Mouse (Mus musculus) intestine, postnatal 0 days (tissue): ENCODE data around the gene Scamp3. TPM values are rescaled to one million over a fixed set of nuclear protein-coding genes. Genes with fewer than 3 reads are reported as not detected.

Experiments used
- ATAC-seq: fragments of 200-750 bp; cut with Nextera tagmentation; 2 replicates; pipeline ENCODE4 v1.8.0; 2017; ENCODE audit warnings: mild to moderate bottlenecking, moderate TSS enrichment, moderate library complexity
- H3K27ac ChIP-seq: fragments of 300-500 bp; sonication (generic); 2 replicates; pipeline ENCODE4 v1.5.1; 2014; ENCODE audit warnings: mild to moderate bottlenecking, low read depth, low read length, moderate library complexity
- H3K27me3 ChIP-seq: fragments of 300-500 bp; sonication (generic); replicated peaks from 2 replicates; pipeline ENCODE4 v1.6.1; 2014; ENCODE audit warnings: low read length, mixed read lengths; ENCODE audit not compliant: control insufficient read depth, insufficient read depth
- H3K36me3 ChIP-seq: fragments of 300-500 bp; sonication (generic); 2 replicates; pipeline ENCODE4 v1.6.1; 2014; ENCODE audit warnings: mild to moderate bottlenecking, moderate library complexity; ENCODE audit not compliant: control insufficient read depth, insufficient read depth
- H3K4me1 ChIP-seq: fragments of 300-500 bp; sonication (generic); replicated peaks from 2 replicates; pipeline ENCODE4 v1.6.1; 2014; ENCODE audit warnings: antibody characterized with exemption, low read length, mixed read lengths; ENCODE audit not compliant: control insufficient read depth, insufficient read depth
- H3K4me2 ChIP-seq: fragments of 300-500 bp; sonication (generic); replicated peaks from 2 replicates; pipeline ENCODE4 v1.6.1; 2014; ENCODE audit warnings: low read depth, mild to moderate bottlenecking, moderate library complexity
- H3K4me3 ChIP-seq: fragments of 300-500 bp; sonication (generic); 2 replicates; pipeline ENCODE4 v1.5.1; 2014; ENCODE audit warnings: low read depth, low read length
- H3K9ac ChIP-seq: fragments of 300-500 bp; sonication (generic); 2 replicates; pipeline ENCODE4 v1.6.1; 2014; ENCODE audit warnings: mild to moderate bottlenecking, low read depth, low read length
- H3K9me3 ChIP-seq: fragments of 300-500 bp; sonication (generic); 2 replicates; pipeline ENCODE4 v1.6.1; 2016; ENCODE audit warnings: mixed run types; ENCODE audit not compliant: control insufficient read depth
- CTCF ChIP-seq: sonication (generic); IDR thresholded peaks from 2 replicates; pipeline ENCODE4 v1.5.1; 2016; ENCODE audit warnings: low read depth, mild to moderate bottlenecking, control low read depth, antibody characterized with exemption, moderate library complexity
- WGBS: fragments of 180-500 bp; shearing (Covaris S2); extraction: QIAGEN DNeasy Blood & Tissue Kit; methylation state at CpG from one replicate; pipeline ENCODE4 v1.1.7; 2014; 5-methylcytosine and 5-hydroxymethylcytosine counted together
- polyA plus RNA-seq: library from polyadenylated mRNA; unstranded; fragments of >200 nt; fragmentation: Nextera tagmentation; extraction: Ambion mirVana; gene quantifications from 2 replicates; pipeline ENCODE4 v1.2.1, GENCODE M21; 2015

Gene Scamp3
- polyA plus RNA-seq, 1 experiment from 2014 or later: 80.5 TPM

DNA sequence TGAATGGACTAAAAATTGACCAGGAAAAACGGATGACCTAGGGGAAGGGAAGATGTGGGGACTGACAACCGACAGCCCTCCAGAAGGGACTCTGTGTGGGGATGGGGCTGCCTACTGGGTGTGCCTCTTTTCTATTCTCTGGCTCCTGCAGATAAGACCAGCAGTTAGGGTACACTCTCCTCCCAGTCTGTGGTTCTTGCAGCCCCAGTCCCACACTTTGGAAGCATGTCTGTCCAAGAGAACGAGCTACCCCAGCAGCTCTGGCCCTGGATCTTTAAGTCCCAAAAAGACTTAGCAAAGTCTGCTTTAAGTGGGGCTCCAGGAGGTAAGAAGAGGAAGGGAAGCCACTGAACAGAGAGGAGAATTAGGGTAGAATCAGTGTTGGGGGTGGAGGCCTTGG, 41.3 kb upstream of the Scamp3 start, which contains the start of gene Pklr:
Gene Pklr (plus strand): TSS at position 185 of the 400 bp plus-strand sequence.
- no peaks in the 10 kb centered on the region for H3K27me3 ChIP-seq
- H3K4me3 ChIP-seq: peak within 1 kb of the TSS; percentile 45
- H3K27ac ChIP-seq: peak within 1 kb of the TSS; percentile 60
- no peak for TF ChIP-seq CTCF
- 35% methylated on average over 3 of the region's 3 CpGs for WGBS
- peak within 1 kb of the TSS; percentile 40; the same call in 1 of the 2 replicates for H3K9ac ChIP-seq
- no peaks in the 10 kb centered on the region for H3K9me3 ChIP-seq
- no peak for ATAC-seq
- H3K4me1 ChIP-seq: peaks cover 6% of the 10 kb centered on the region; the same call in 1 of the 2 replicates
- no peaks in the 10 kb centered on the region for H3K36me3 ChIP-seq
- peak within 1 kb of the TSS; percentile 68 for H3K4me2 ChIP-seq

DNA sequence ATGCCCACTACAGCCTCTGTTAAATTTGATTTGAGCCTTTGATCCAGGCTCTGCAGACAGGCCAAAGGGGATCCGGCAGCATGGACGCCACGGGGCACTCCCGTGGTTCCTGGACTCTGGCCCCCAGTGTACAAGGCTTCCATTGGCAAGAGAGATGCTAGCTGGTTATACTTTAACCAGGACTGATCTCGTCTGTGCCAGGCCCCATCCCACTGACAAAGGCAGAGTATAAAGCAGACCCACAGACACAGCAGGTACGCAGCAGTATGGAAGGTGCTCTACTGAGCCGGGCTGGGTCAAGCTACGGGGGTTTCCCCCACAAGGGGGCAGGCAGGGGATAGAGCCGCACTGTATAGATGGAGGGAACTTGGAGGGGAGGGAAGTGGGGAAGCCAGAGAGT, 40.9 kb upstream of the Scamp3 start:
- H3K27ac ChIP-seq: peak overlapping the region; percentile 60
- peak; percentile 69 for TF ChIP-seq CTCF
- no peaks in the 10 kb centered on the region for H3K9me3 ChIP-seq
- H3K4me1 ChIP-seq: peaks cover 6% of the 10 kb centered on the region; the same call in 1 of the 2 replicates
- H3K4me2 ChIP-seq: peak overlapping the region; percentile 68
- H3K4me3 ChIP-seq: peak overlapping the region; percentile 45
- 13% methylated on average over 9 of the region's 9 CpGs for WGBS
- H3K36me3 ChIP-seq: peaks cover 2% of the 10 kb centered on the region; the same call in 1 of the 2 replicates
- no peak overlapping the region for H3K9ac ChIP-seq
- H3K27me3 ChIP-seq: no peaks in the 10 kb centered on the region
- ATAC-seq: peak; percentile 88

DNA sequence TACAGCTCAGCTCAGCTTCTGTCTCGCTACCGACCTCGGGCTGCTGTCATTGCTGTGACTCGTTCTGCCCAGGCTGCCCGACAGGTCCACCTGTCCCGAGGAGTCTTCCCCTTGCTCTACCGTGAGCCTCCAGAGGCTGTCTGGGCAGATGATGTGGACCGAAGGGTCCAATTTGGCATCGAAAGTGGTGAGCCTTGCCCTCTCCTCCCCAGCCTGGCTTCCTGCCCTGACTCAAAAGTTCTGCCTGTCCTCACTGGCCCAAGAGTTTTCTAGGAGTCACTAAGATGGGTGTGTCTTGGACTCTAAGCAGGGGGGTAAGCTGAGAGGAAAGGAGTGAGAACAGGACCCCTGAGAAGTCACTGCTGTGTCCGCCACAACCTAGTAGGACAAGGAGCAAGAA, 32.5 kb upstream of the Scamp3 start:
- no peaks in the 10 kb centered on the region for H3K4me1 ChIP-seq
- no peaks in the 10 kb centered on the region for H3K27me3 ChIP-seq
- no peak overlapping the region for H3K27ac ChIP-seq
- no peak overlapping the region for H3K9ac ChIP-seq
- no peak overlapping the region for H3K4me3 ChIP-seq
- no peak overlapping the region for H3K4me2 ChIP-seq
- no peaks in the 10 kb centered on the region for H3K9me3 ChIP-seq
- ATAC-seq: no peak
- H3K36me3 ChIP-seq: peaks cover 46% of the 10 kb centered on the region
- 71% methylated on average over 10 of the region's 10 CpGs for WGBS
- TF ChIP-seq CTCF: no peak

DNA sequence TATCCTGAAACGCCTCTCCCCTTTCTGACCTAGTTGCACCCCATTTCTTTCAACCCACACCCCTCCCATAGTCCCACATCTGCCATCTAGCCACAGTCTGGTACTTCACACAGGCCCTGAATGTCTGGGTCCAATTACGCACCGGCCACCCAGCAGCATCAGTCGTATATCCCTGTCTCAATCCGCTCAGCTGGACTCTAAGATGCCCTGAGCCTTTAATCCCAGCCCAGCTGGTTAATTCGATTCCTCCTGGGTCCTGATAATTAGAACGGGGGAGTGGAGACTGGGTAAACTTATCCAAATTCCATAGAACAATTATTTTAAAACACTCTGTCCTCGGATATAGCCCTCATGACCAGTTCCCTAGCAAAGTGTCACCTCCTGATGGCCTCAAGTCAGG, 31.7 kb upstream of the Scamp3 start:
- Histone ChIP-seq H3K4me2 (no peak overlapping the region), H3K36me3 (peaks cover 46% of the 10 kb centered on the region), H3K4me1 (no peaks in the 10 kb centered on the region), H3K9ac (no peak overlapping the region), H3K9me3 (no peaks in the 10 kb centered on the region), H3K27me3 (no peaks in the 10 kb centered on the region), H3K27ac (no peak overlapping the region), H3K4me3 (no peak overlapping the region)
- WGBS: 70% methylated on average over 8 of the region's 8 CpGs
- ATAC-seq: no peak
- TF ChIP-seq CTCF: no peak

DNA sequence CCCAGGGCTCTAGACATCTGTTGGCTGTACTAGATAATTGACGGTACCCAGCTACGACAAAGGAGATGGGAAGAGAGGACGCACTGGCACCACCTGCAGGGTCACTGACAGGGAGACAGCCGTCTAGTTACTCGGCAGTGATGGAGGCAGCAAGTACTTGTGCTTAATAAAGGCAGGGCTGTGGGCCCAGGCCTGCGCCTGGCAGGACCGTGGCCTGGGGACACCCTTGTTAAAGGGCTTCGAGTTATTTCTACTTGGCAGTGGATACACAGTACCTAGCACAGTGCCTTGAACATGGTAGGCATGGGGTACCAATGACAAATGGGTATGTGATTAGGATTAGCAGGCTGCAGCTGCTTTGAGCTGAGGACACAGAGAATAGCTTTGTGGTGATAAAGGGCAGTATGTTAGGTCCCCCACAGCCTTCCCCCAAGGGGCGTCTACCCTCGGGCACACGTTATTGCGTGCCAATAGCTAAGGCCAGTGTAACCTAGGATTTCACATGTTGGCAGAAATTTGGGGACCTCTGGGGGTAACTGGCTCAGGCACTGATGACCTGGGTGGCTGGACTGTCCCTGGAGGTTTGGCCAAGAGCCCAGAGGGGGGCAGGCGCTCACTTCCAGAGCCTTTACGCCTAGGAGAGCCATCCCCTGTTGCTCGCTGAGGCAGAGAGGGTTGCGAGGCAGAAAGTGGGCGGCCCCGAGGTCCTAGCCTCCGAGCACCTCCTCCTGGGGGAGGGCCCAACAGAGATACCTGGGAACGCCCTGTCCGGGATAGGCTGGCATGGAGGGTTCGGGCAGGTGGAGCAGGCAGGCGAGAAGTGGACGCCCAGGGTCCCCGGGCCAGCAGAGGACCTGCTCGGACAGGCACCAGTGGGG, 29.9 kb upstream of the Scamp3 start:
- no peak overlapping the region for H3K9ac ChIP-seq
- H3K4me3 ChIP-seq: peak overlapping the region; percentile 22
- H3K27me3 ChIP-seq: no peaks in the 10 kb centered on the region
- TF ChIP-seq CTCF: peak; percentile 39
- 19% methylated on average over 26 of the region's 26 CpGs for WGBS
- H3K36me3 ChIP-seq: peaks cover 34% of the 10 kb centered on the region
- H3K4me1 ChIP-seq: no peaks in the 10 kb centered on the region
- ATAC-seq: peak; percentile 83
- peak overlapping the region; percentile 63 for H3K4me2 ChIP-seq
- no peaks in the 10 kb centered on the region for H3K9me3 ChIP-seq
- no peak overlapping the region for H3K27ac ChIP-seq

DNA sequence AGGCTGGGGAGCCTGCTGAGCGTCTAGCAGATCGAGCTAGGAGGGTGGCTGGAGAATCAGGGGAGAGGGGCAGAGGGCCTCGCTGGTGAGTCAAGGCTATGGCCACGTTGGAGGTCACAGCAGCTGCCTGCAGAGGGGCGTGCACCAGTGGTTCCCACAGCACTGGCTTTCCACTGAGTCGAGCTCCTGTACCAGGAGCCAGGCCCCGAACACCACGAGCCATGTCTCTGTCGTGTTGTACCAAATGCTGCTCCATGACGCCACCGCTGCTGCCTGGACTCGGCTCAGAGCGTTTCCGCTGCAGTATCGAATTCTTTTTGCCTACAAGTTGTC, 29.3 kb upstream of the Scamp3 start:
- TF ChIP-seq CTCF: no peak

More for the DNA sequence above, 29.3 kb upstream of the Scamp3 start:
- no peak overlapping the region for H3K9ac ChIP-seq
- H3K4me2 ChIP-seq: peak overlapping the region; percentile 63
- WGBS: 6% methylated on average over 15 of the region's 15 CpGs
- peak overlapping the region; percentile 22 for H3K4me3 ChIP-seq
- no peaks in the 10 kb centered on the region for H3K27me3 ChIP-seq
- H3K4me1 ChIP-seq: no peaks in the 10 kb centered on the region
- H3K9me3 ChIP-seq: no peaks in the 10 kb centered on the region
- peaks cover 28% of the 10 kb centered on the region for H3K36me3 ChIP-seq
- ATAC-seq: peak; percentile 49
- H3K27ac ChIP-seq: 0 out of 2 replicates have a peak overlapping the region, but pooled peaks have one; percentile 35
